Mouse (Mus musculus) lung, adult 18-20 months (tissue): ENCODE data around the gene Zfp90.
A peak's percentile ranks its signal among the peaks of the same experiment; 100 is the strongest.

Source experiments
- DNase-seq, 2 experiments: peaks; one replicate each; pipeline ENCODE4 v3.0.0; 2022; ENCODE audit warnings: mixed read lengths in 2 of 2

Zfp90 gene

DNA sequence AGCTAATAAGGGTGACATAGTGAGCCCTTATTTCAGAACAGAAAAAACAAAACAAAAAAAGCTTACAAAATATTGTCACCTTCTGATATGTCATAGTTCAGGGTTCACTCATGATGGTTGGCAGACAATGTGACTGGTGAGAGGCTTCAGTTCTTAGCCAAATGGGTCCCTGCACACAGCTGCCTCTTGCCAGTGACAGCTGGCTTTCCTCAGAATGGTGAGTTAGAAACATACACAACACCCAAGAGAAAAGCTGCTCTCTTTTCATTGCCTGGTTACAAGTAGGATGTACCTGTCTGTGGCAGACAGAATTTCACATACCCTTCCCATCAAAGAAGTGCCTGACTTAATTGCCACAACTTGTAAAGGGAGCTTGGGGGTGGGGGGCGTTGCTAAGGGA is 18.5 kb downstream of the Zfp90 start:
- DNase-seq, result no peak

DNA sequence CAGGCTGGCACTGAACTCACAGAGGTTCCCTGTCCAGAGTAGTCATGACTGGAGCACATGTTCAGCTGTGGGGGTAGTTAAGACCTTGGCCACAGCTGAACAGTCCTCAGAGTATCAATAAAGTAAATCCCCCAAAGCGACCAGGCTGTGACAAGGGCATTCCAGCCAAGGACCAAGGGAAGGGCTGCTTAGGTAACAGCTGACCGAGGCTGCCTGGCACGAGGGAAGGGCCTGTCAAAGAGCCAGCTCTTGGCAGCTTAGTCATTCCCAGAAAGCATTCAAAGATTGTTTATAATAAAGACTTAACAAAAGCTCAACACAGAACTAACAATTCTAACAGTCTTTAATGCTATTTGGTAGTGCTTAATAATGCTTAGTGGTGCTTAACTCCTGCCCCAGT is 22.7 kb downstream of the Zfp90 start:
- peak; percentile 78 to 80 for DNase-seq

GRCm38 (mm10) chr8:106440146-106440545 is 25.0 kb downstream of the Zfp90 start:
- no peak for DNase-seq

DNA sequence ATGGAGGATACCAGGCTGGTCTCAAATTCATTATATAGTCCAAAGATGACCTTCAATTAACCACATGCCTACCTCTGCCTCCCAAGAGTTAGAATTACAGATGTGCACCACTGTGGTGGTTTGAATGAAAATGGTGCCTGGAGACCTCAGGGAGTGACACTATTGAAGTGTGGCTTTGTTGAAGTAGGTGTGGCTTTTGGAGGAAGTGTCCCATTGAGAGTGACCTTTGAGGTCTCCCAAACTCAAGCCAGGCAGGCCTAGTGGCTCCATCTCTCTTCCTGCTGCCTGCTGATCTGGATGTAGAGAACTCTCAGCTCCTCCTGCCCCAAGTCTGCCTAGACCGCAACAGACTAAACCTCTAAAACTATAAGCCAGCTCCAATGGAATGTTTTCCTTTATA is 27.6 kb downstream of the Zfp90 start:
- no peak for DNase-seq

GRCm38 (mm10) chr8:106451301-106452085 is 36.4 kb downstream of the Zfp90 start:
- DNase-seq, result no peak

- DNase-seq, result no peak
Observed at GRCm38 (mm10) chr8:106452701-106453481, 37.8 kb downstream of the Zfp90 start.

- no peak for DNase-seq
Observed at GRCm38 (mm10) chr8:106454036-106454435, 38.9 kb downstream of the Zfp90 start.

DNA sequence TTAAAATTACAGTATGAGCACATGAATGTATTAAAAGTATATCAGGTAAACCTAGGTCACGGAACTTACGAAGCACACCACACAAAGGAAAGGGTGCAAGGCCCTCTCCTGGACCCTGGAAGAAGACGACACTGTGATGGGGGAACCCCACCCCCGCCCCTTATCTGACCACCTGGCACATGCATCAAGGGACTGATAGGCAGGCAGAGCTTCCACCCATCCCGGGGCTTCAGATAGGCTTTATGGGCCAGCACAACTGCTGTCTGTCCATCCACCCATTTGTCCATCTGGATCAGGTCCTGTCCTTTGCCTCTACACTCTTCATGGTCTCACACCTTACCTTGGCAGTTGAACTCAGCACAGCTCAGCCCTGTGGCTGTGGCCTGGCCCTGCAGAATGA is 47.0 kb downstream of the Zfp90 start:
- no peak for DNase-seq

- no peak for DNase-seq
Observed at GRCm38 (mm10) chr8:106463795-106464194, 48.7 kb downstream of the Zfp90 start.

DNA sequence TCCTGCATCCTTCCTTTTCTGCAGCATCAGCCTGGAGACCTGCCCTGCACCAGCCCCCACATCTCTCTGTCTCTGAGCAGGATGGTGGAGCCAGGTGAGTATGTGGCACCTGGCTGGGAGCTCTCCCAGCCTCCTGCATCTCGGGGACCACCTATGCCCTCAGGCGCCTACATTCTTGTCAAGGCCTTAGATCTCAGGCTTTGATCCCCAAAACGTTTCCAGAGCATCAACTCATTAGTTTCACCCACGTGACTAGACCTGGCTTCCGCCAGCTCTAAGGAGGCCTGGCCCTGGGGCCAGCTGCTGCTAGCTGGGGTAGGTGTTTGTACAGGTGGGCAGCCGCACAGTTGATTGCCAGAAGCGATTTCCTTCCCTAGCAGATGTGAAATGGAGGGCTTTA is 54.4 kb downstream of the Zfp90 start:
- no peak for DNase-seq

DNA sequence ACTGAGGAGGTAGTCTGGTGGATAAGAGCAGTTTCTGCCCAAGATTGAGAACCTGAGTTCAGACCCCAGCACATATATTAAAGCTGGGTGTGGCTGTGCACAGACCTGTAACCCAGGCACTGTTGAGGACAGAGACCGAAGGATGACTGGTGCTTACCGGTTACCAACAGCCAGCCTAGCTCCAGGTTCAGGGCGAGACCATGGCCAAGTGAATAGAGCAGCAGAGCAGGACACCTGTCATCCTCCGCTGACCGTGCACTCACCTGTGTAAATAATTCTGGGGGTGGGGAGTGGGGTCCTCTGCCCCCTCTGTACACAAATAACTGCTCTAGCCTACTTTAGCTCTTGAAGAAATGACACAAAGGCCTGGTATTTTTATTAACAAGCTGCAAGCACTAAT is 58.9 kb downstream of the Zfp90 start:
- no peak for DNase-seq
